In the genomic region with DNA sequence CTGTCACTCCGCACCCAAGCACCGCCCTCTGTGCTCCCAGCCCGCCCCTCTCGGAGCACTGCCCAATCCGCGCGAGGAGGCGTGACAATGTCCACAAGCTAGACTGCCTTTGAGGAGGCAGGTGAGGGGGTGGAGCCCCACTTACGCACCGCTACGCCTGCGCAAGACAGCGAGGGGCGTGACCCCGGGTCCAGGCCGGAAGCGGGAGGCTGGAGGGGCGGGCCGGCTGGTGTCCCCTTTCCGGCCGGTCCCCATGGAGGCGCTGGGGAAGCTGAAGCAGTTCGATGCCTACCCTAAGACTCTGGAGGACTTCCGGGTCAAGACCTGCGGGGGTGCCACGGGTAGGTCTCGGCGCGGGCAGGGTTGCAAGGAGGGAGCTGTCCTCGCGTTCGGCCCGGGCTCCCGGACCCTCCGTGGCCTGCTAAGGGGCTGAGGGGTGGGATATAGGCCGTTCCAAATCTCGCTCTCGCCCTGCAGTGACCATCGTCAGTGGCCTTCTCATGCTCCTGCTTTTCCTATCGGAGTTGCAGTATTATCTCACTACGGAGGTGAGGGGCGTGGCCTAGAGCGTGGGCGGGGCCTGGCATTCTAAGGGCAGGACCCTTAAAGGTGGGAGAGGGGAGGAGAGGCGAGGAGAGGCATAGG, we compare ENCODE assay signal across 8 mouse cellular contexts. TPM values are rescaled to one million over a fixed set of nuclear protein-coding genes. Genes with fewer than 3 reads are reported as not detected.
DNase-seq lines count a peak whose midpoint lies in the region; ATAC-seq and TF ChIP-seq lines count a peak whose summit lies in the region.

A gene (minus strand): TSS at position 90 of the 645 bp plus-strand sequence.
A gene (plus strand): TSS at position 158 of the 645 bp plus-strand sequence.

- H3K79me2 ChIP-seq in MEL (ENCODE audit: control insufficient read depth, insufficient read depth, low read length, poor library complexity): peaks cover 6% of the 10 kb centered on the region

- H3K4me3 ChIP-seq in MEL (ENCODE audit: control insufficient read depth in 1 of 2, insufficient read depth in 1 of 2, low read depth in 2 of 2, low read length in 2 of 2): peak within 1 kb of the TSS; percentile 84 to 97
- H3K4me3 ChIP-seq in cerebellum, adult 2 months (replicated peaks; ENCODE audit: insufficient read depth, low read depth, low read length): peak within 1 kb of the TSS; percentile 74
- peak within 1 kb of the TSS; percentile 53 for H3K4me3 ChIP-seq in forebrain, postnatal 0 days (ENCODE audit: low read depth, low read length)
- peak within 1 kb of the TSS; percentile 98 for H3K4me3 ChIP-seq in lung, embryonic 15.5 days

- peaks cover 0 to 6% of the 10 kb centered on the region in 2 experiments; a peak in 1 of 4 replicates for H3K4me1 ChIP-seq in MEL (ENCODE audit: control insufficient read depth in 1 of 2, insufficient read depth in 2 of 2, low read length in 2 of 2)
- peaks cover 4% of the 10 kb centered on the region for H3K4me1 ChIP-seq in cerebellum, adult 2 months (ENCODE audit: control insufficient read depth, insufficient read depth, low read length)
- peaks cover 10% of the 10 kb centered on the region for H3K4me1 ChIP-seq in forebrain, postnatal 0 days (ENCODE audit: insufficient read depth)
- peaks cover 11% of the 10 kb centered on the region for H3K4me1 ChIP-seq in lung, embryonic 15.5 days

- WGBS in cerebellum, adult 2 months: under 1% methylated on average over 44 of the region's 45 CpGs
- under 1% methylated on average over 45 of the region's 45 CpGs for WGBS in forebrain, postnatal 0 days
- WGBS in lung, embryonic 15.5 days: under 1% methylated on average over 45 of the region's 45 CpGs

- H3K27ac ChIP-seq in MEL (ENCODE audit: control insufficient read depth, low read depth, low read length): peak within 1 kb of the TSS; percentile 36
- no peak within 1 kb of the TSS for H3K27ac ChIP-seq in cerebellum, adult 2 months (ENCODE audit: insufficient read depth, low read length)
- H3K27ac ChIP-seq in forebrain, postnatal 0 days (ENCODE audit: low read depth, low read length): peak within 1 kb of the TSS; percentile 46
- H3K27ac ChIP-seq in lung, embryonic 15.5 days: peak within 1 kb of the TSS; percentile 77

- no peaks in the 10 kb centered on the region for H3K27me3 ChIP-seq in MEL (ENCODE audit: control insufficient read depth in 1 of 2, insufficient read depth in 2 of 2, low read length in 2 of 2)
- H3K27me3 ChIP-seq in cerebellum, adult 2 months (ENCODE audit: control insufficient read depth, insufficient read depth, low read length): no peaks in the 10 kb centered on the region
- no peaks in the 10 kb centered on the region for H3K27me3 ChIP-seq in forebrain, postnatal 0 days (ENCODE audit: insufficient read depth, low read length)
- no peaks in the 10 kb centered on the region for H3K27me3 ChIP-seq in lung, embryonic 15.5 days

- TF ChIP-seq CTCF in MEL (IDR thresholded peaks at IDR 0.05 in 2 of 3, conservative IDR thresholded peaks at IDR 0.05 in 1 of 3; ENCODE audit: control insufficient read depth in 1 of 3, insufficient read depth in 1 of 3, low read depth in 2 of 3, low read length in 3 of 3, poor library complexity in 1 of 3, severe bottlenecking in 1 of 3): no peak
- no peak for TF ChIP-seq CTCF in cerebellum, adult 2 months (IDR thresholded peaks at IDR 0.05; ENCODE audit: borderline replicate concordance, insufficient read depth, low read depth, low read length)
- TF ChIP-seq CTCF in forebrain, postnatal 0 days (IDR thresholded peaks at IDR 0.05; ENCODE audit: low read depth): 0 out of 2 replicates have a peak, but pooled peaks have one; percentile 1

- peak; percentile 72 to 77; a peak in 3 of 4 replicates for TF ChIP-seq POLR2A in MEL (IDR thresholded peaks at IDR 0.05; ENCODE audit: control insufficient read depth in 1 of 2, insufficient read depth in 1 of 2, low read depth in 1 of 2, low read length in 2 of 2, poor library complexity in 1 of 2)
- peak; percentile 60; the same call in 1 of the 2 replicates for TF ChIP-seq POLR2A in cerebellum, adult 2 months (IDR thresholded peaks at IDR 0.05; ENCODE audit: borderline replicate concordance, insufficient read depth, low read length)

- DNase-seq in MEL (ENCODE audit: low read depth, low spot score): peak; percentile 99
- peak; percentile 99 for DNase-seq in cerebellum, adult 2 months
- DNase-seq in forebrain, postnatal 0 days: peak; percentile 97
- DNase-seq in heart, postnatal 4 days: peak; percentile 99
- peak; percentile 96 for DNase-seq in layer of hippocampus, adult 8-10 months (ENCODE audit: low spot score in 2 of 2)
- DNase-seq in ovary, adult 18-20 months (ENCODE audit: low spot score): peak; percentile 98
- DNase-seq in thymus, postnatal 0 days (ENCODE audit: low spot score): peak; percentile 99

- TF ChIP-seq EP300 in MEL (IDR thresholded peaks at IDR 0.05; ENCODE audit: low read depth in 1 of 2, low read length in 2 of 2): no peak

- H3K36me3 ChIP-seq in MEL (ENCODE audit: control insufficient read depth in 1 of 2, insufficient read depth in 2 of 2, low read length in 2 of 2): peaks cover 0 to 4% of the 10 kb centered on the region in 2 experiments; a peak in 3 of 4 replicates
- peaks cover 35% of the 10 kb centered on the region for H3K36me3 ChIP-seq in forebrain, postnatal 0 days (ENCODE audit: insufficient read depth)
- H3K36me3 ChIP-seq in lung, embryonic 15.5 days: peaks cover 35% of the 10 kb centered on the region

- no peaks in the 10 kb centered on the region for H3K9me3 ChIP-seq in MEL (replicated peaks; ENCODE audit: insufficient read depth, low read length)
- H3K9me3 ChIP-seq in forebrain, postnatal 0 days (ENCODE audit: low read length): no peaks in the 10 kb centered on the region
- no peaks in the 10 kb centered on the region for H3K9me3 ChIP-seq in lung, embryonic 15.5 days

- TF ChIP-seq RAD21 in MEL (IDR thresholded peaks at IDR 0.05; ENCODE audit: low read depth, low read length): no peak

- H3K9ac ChIP-seq in MEL (ENCODE audit: control insufficient read depth, low read depth, low read length, poor library complexity, severe bottlenecking): peak within 1 kb of the TSS; percentile 77
- H3K9ac ChIP-seq in forebrain, postnatal 0 days: peak within 1 kb of the TSS; percentile 62
- H3K9ac ChIP-seq in lung, embryonic 15.5 days: peak within 1 kb of the TSS; percentile 92

- peak within 1 kb of the TSS; percentile 74 for H3K4me2 ChIP-seq in forebrain, postnatal 0 days (ENCODE audit: low read depth)
- peak within 1 kb of the TSS; percentile 85 for H3K4me2 ChIP-seq in lung, embryonic 15.5 days

- peak; percentile 99 for ATAC-seq in forebrain, postnatal 0 days
- ATAC-seq in lung, embryonic 15.5 days (ENCODE audit: borderline replicate concordance, extremely low read depth, low FRiP score, low TSS enrichment): peak; percentile 99

TF ChIP-seq in MEL, 35 proteins besides CTCF, POLR2A, EP300 and RAD21:
- TF ChIP-seq MAZ (IDR thresholded peaks at IDR 0.05; ENCODE audit: low read depth, low read length) (no peak), POLR2AphosphoS2 (IDR thresholded peaks at IDR 0.05; ENCODE audit: low read length) (no peak), GABPA (IDR thresholded peaks at IDR 0.05; ENCODE audit: low read depth, low read length) (no peak), TAL1 (IDR thresholded peaks at IDR 0.05; ENCODE audit: low read length) (no peak), MAX (IDR thresholded peaks at IDR 0.05; ENCODE audit: low read length) (peak; percentile 55; the same call in 1 of the 2 replicates), TBP (IDR thresholded peaks at IDR 0.05; ENCODE audit: low read depth, low read length) (peak; percentile 42; the same call in 1 of the 2 replicates), HCFC1 (IDR thresholded peaks at IDR 0.05; ENCODE audit: low read depth, low read length) (peak; percentile 80), SIN3A (IDR thresholded peaks at IDR 0.05; ENCODE audit: low read length) (peak; percentile 63), NRF1 (IDR thresholded peaks at IDR 0.05; ENCODE audit: insufficient read depth, low read depth, low read length, poor library complexity, severe bottlenecking) (peak; percentile 100; the same call in 1 of the 2 replicates), E2F4 (IDR thresholded peaks at IDR 0.05; ENCODE audit: borderline replicate concordance, low read depth, low read length) (no peak), NELFE (IDR thresholded peaks at IDR 0.05; ENCODE audit: low read depth, low read length) (peak; percentile 71), USF1 (IDR thresholded peaks at IDR 0.05; ENCODE audit: low read depth, low read length) (peak; percentile 61), TCF12 (IDR thresholded peaks at IDR 0.05; ENCODE audit: low read depth, low read length) (peak; percentile 10; the same call in 1 of the 2 replicates), RCOR1 (IDR thresholded peaks at IDR 0.05; ENCODE audit: low read depth, low read length) (no peak), ELF1 (IDR thresholded peaks at IDR 0.05; ENCODE audit: low read depth, low read length) (peak; percentile 86)
TF ChIP-seq in MEL: peak in this region for 9.

RNA-seq across cellular contexts. Expression of the first gene that starts in this region (rescaled TPM):
- total RNA-seq in MEL (2012; rRNA removed): 0.69 and 1.1 TPM in 2 replicates
- polyA plus RNA-seq in MEL (2012; ENCODE audit: insufficient read depth in 1 of 2, insufficient read length in 2 of 2, low read depth in 1 of 2, low replicate concordance in 2 of 2, missing spikeins in 1 of 2): 1 to 10 TPM in 1 of 2 experiments, not detected in 1; 1.1 TPM
- 3.7 and 4.2 TPM in 2 replicates for polyA plus RNA-seq in cerebellum, adult 2 months (2012; rRNA removed)
- 1.0 and 1.1 TPM in 2 replicates for total RNA-seq in forebrain, postnatal 0 days (2014; rRNA removed)
- 0.57 and 1.1 TPM in 2 replicates for polyA plus RNA-seq in forebrain, postnatal 0 days (2015; fragmentation: Nextera tagmentation; extraction: Ambion mirVana)
- under 1 TPM; 0.18 to 0.21 TPM for total RNA-seq in heart, postnatal 4 days (2021)
- total RNA-seq in layer of hippocampus, adult 8-10 months (2022): 1 to 10 TPM in 3 of 4 experiments, under 1 TPM in 1; 0.97 to 3.0 (median 2.0) TPM
- 0.88 and 1.8 TPM in 2 replicates for polyA plus RNA-seq in lung, embryonic 15.5 days (2015; fragmentation: Nextera tagmentation; extraction: Ambion mirVana)
- polyA plus RNA-seq in thymus, postnatal 0 days (2015; fragmentation: Nextera tagmentation; extraction: Ambion mirVana): 2.1 TPM in 2 replicates

RNA-seq across cellular contexts. Expression of the second gene that starts in this region (rescaled TPM):
- 80.0 and 86.9 TPM in 2 replicates for total RNA-seq in MEL (2012; rRNA removed)
- 100 to 1,000 TPM in 1 of 2 experiments, not detected in 1; 168 TPM for polyA plus RNA-seq in MEL (2012; ENCODE audit: insufficient read depth in 1 of 2, insufficient read length in 2 of 2, low read depth in 1 of 2, low replicate concordance in 2 of 2, missing spikeins in 1 of 2)
- polyA plus RNA-seq in cerebellum, adult 2 months (2012; rRNA removed): 316 and 328 TPM in 2 replicates
- total RNA-seq in forebrain, postnatal 0 days (2014; rRNA removed): 253 and 279 TPM in 2 replicates
- 445 and 473 TPM in 2 replicates for polyA plus RNA-seq in forebrain, postnatal 0 days (2015; fragmentation: Nextera tagmentation; extraction: Ambion mirVana)
- 10 to 100 TPM; 86.5 to 91.5 TPM for total RNA-seq in heart, postnatal 4 days (2021)
- total RNA-seq in layer of hippocampus, adult 8-10 months (2022): 100 to 1,000 TPM; 182 to 233 (median 213) TPM
- 224 and 226 TPM in 2 replicates for polyA plus RNA-seq in lung, embryonic 15.5 days (2015; fragmentation: Nextera tagmentation; extraction: Ambion mirVana)
- 175 and 186 TPM in 2 replicates for polyA plus RNA-seq in thymus, postnatal 0 days (2015; fragmentation: Nextera tagmentation; extraction: Ambion mirVana)
